Mouse (Mus musculus) MEL (cell line): ENCODE data around the gene Tmem19. TPM values are rescaled to one million over a fixed set of nuclear protein-coding genes. Genes with fewer than 3 reads are reported as not detected.

Experiments used
- DNase-seq: peaks from one replicate; pipeline ENCODE4 v3.0.0; 2011; ENCODE audit warnings: low read depth, low spot score
- H3K27ac ChIP-seq: 2 replicates; pipeline ENCODE4 v1.5.1; 2012; ENCODE audit warnings: low read depth, mild to moderate bottlenecking, control low read depth, low read length, moderate library complexity; ENCODE audit not compliant: control insufficient read depth
- H3K27me3 ChIP-seq, 2 experiments: fragments of 150-350 bp in 1 of 2; sonication (generic) in 1 of 2; 2 replicates each; pipeline ENCODE4 v1.6.1; 2012; ENCODE audit warnings: low read length in 2 of 2, mild to moderate bottlenecking in 2 of 2, improper control_type of control experiment in 1 of 2, moderate library complexity in 1 of 2; ENCODE audit not compliant: insufficient read depth in 2 of 2, control insufficient read depth in 1 of 2
- H3K36me3 ChIP-seq, 2 experiments: 2 replicates each; pipeline ENCODE4 v1.6.1; 2012 to 2014; ENCODE audit warnings: low read length in 2 of 2, improper control_type of control experiment in 1 of 2, inconsistent platforms in 1 of 2, mild to moderate bottlenecking in 1 of 2; ENCODE audit not compliant: insufficient read depth in 2 of 2, control insufficient read depth in 1 of 2
- H3K4me1 ChIP-seq, 2 experiments: fragments of 150-350 bp in 1 of 2; sonication (generic) in 1 of 2; 2 replicates each; pipeline ENCODE4 v1.6.1; 2012; ENCODE audit warnings: low read length in 2 of 2, improper control_type of control experiment in 1 of 2, mild to moderate bottlenecking in 1 of 2; ENCODE audit not compliant: insufficient read depth in 2 of 2, control insufficient read depth in 1 of 2
- H3K4me3 ChIP-seq, 2 experiments: fragments of 150-350 bp in 1 of 2; sonication (generic) in 1 of 2; 2 replicates each; pipeline ENCODE4 v1.5.1; 2012; ENCODE audit warnings: low read depth in 2 of 2, low read length in 2 of 2, mild to moderate bottlenecking in 2 of 2, moderate library complexity in 2 of 2, control low read depth in 1 of 2, improper control_type of control experiment in 1 of 2; ENCODE audit not compliant: control insufficient read depth in 1 of 2, insufficient read depth in 1 of 2
- H3K79me2 ChIP-seq: 2 replicates; pipeline ENCODE4 v1.6.1; 2012; ENCODE audit warnings: mild to moderate bottlenecking, low read length, moderate library complexity; ENCODE audit not compliant: control insufficient read depth, poor library complexity, insufficient read depth
- H3K9ac ChIP-seq: 2 replicates; pipeline ENCODE4 v1.6.1; 2012; ENCODE audit warnings: low read depth, mild to moderate bottlenecking, control low read depth, low read length, moderate library complexity; ENCODE audit not compliant: control insufficient read depth, poor library complexity, severe bottlenecking
- H3K9me3 ChIP-seq: fragments of 150-350 bp; sonication (generic); replicated peaks from 2 replicates; pipeline ENCODE4 v1.6.1; 2012; ENCODE audit warnings: mild to moderate bottlenecking, low read length, improper control_type of control experiment, moderate library complexity; ENCODE audit not compliant: insufficient read depth
- BHLHE40 ChIP-seq: IDR thresholded peaks from 2 replicates; pipeline ENCODE4 v1.6.1; 2012; ENCODE audit warnings: low read depth, mild to moderate bottlenecking, inconsistent platforms, low read length, improper control_type of control experiment, borderline replicate concordance
- CHD1 ChIP-seq: IDR thresholded peaks from 2 replicates; pipeline ENCODE4 v1.6.1; 2012; ENCODE audit warnings: low read depth, mild to moderate bottlenecking, inconsistent platforms, low read length, improper control_type of control experiment
- CHD2 ChIP-seq: IDR thresholded peaks from 2 replicates; pipeline ENCODE4 v1.6.1; 2011; ENCODE audit warnings: low read length, improper control_type of control experiment
- CTCF ChIP-seq, 3 experiments: IDR thresholded peaks in 2 of 3; conservative IDR thresholded peaks in 1 of 3; 2 replicates each; pipeline ENCODE4 v1.5.1; 2011 to 2012; ENCODE audit warnings: low read length in 3 of 3, low read depth in 2 of 3, mild to moderate bottlenecking in 2 of 3, improper control_type of control experiment in 1 of 3, inconsistent platforms in 1 of 3, mixed read lengths in 1 of 3, moderate library complexity in 1 of 3; ENCODE audit not compliant: control insufficient read depth in 1 of 3, insufficient read depth in 1 of 3, poor library complexity in 1 of 3, severe bottlenecking in 1 of 3
- E2F4 ChIP-seq: IDR thresholded peaks from 2 replicates; pipeline ENCODE4 v1.6.1; 2011; ENCODE audit warnings: low read depth, low read length, improper control_type of control experiment, borderline replicate concordance
- ELF1 ChIP-seq: IDR thresholded peaks from 2 replicates; pipeline ENCODE4 v1.6.1; 2014; ENCODE audit warnings: low read depth, mild to moderate bottlenecking, inconsistent platforms, low read length, improper control_type of control experiment, moderate library complexity
- EP300 ChIP-seq, 2 experiments: IDR thresholded peaks; 2 replicates each; pipeline ENCODE4 v1.6.1; 2011; ENCODE audit warnings: improper control_type of control experiment in 2 of 2, low read length in 2 of 2, low read depth in 1 of 2, mild to moderate bottlenecking in 1 of 2
- ETS1 ChIP-seq: IDR thresholded peaks from 2 replicates; pipeline ENCODE4 v1.6.1; 2012; ENCODE audit warnings: low read depth, mild to moderate bottlenecking, inconsistent platforms, low read length, improper control_type of control experiment, moderate library complexity
- GABPA ChIP-seq: IDR thresholded peaks from 2 replicates; pipeline ENCODE4 v1.6.1; 2012; ENCODE audit warnings: low read depth, mild to moderate bottlenecking, inconsistent platforms, low read length, improper control_type of control experiment, moderate library complexity
- GATA1 ChIP-seq: IDR thresholded peaks from 2 replicates; pipeline ENCODE4 v1.6.1; 2011; ENCODE audit warnings: low read depth, low read length, improper control_type of control experiment
- HCFC1 ChIP-seq: IDR thresholded peaks from 2 replicates; pipeline ENCODE4 v1.6.1; 2012; ENCODE audit warnings: low read depth, mild to moderate bottlenecking, inconsistent platforms, low read length, improper control_type of control experiment, moderate library complexity
- JUND ChIP-seq: IDR thresholded peaks from 2 replicates; pipeline ENCODE4 v1.6.1; 2011; ENCODE audit warnings: low read depth, mild to moderate bottlenecking, improper control_type of control experiment, low read length
- KAT2A ChIP-seq: conservative IDR thresholded peaks from 2 replicates; pipeline ENCODE4 v1.6.1; 2012; ENCODE audit warnings: low read depth, low read length, improper control_type of control experiment, inconsistent platforms
- MAFK ChIP-seq: IDR thresholded peaks from 2 replicates; pipeline ENCODE4 v1.6.1; 2011; ENCODE audit warnings: low read depth, mild to moderate bottlenecking, low read length, improper control_type of control experiment, borderline replicate concordance
- MAX ChIP-seq: IDR thresholded peaks from 2 replicates; pipeline ENCODE4 v1.6.1; 2011; ENCODE audit warnings: low read length, improper control_type of control experiment
- MEF2A ChIP-seq: IDR thresholded peaks from 2 replicates; pipeline ENCODE4 v1.6.1; 2014; ENCODE audit warnings: low read depth, mild to moderate bottlenecking, inconsistent platforms, low read length, improper control_type of control experiment; ENCODE audit not compliant: poor library complexity, insufficient replicate concordance, severe bottlenecking; ENCODE audit errors: extremely low read depth
- MXI1 ChIP-seq: IDR thresholded peaks from 2 replicates; pipeline ENCODE4 v1.6.1; 2011; ENCODE audit warnings: mild to moderate bottlenecking, low read depth, low read length, improper control_type of control experiment
- MYB ChIP-seq: IDR thresholded peaks from 2 replicates; pipeline ENCODE4 v1.6.1; 2011; ENCODE audit warnings: mild to moderate bottlenecking, low read depth, low read length, improper control_type of control experiment
- MYC ChIP-seq: IDR thresholded peaks from 2 replicates; pipeline ENCODE4 v1.6.1; 2011; ENCODE audit warnings: low read depth, mild to moderate bottlenecking, low read length, improper control_type of control experiment, moderate library complexity
- NELFE ChIP-seq: IDR thresholded peaks from 2 replicates; pipeline ENCODE4 v1.6.1; 2011; ENCODE audit warnings: low read depth, low read length, improper control_type of control experiment
- NRF1 ChIP-seq: IDR thresholded peaks from 2 replicates; pipeline ENCODE4 v1.6.1; 2014; ENCODE audit warnings: low read depth, mild to moderate bottlenecking, inconsistent platforms, low read length, improper control_type of control experiment, moderate library complexity; ENCODE audit not compliant: poor library complexity, insufficient read depth, severe bottlenecking
- POLR2A ChIP-seq, 2 experiments: IDR thresholded peaks; 2 replicates each; pipeline ENCODE4 v1.6.1; 2011 to 2012; ENCODE audit warnings: low read length in 2 of 2, mild to moderate bottlenecking in 2 of 2, control low read depth in 1 of 2, improper control_type of control experiment in 1 of 2, low read depth in 1 of 2, moderate library complexity in 1 of 2; ENCODE audit not compliant: control insufficient read depth in 1 of 2, insufficient read depth in 1 of 2, poor library complexity in 1 of 2
- POLR2AphosphoS2 ChIP-seq: IDR thresholded peaks from 2 replicates; pipeline ENCODE4 v1.6.1; 2011; ENCODE audit warnings: low read length, improper control_type of control experiment
- RAD21 ChIP-seq: IDR thresholded peaks from 2 replicates; pipeline ENCODE4 v1.6.1; 2011; ENCODE audit warnings: mild to moderate bottlenecking, low read depth, low read length, improper control_type of control experiment
- RCOR1 ChIP-seq: IDR thresholded peaks from 2 replicates; pipeline ENCODE4 v1.6.1; 2012; ENCODE audit warnings: low read depth, mild to moderate bottlenecking, inconsistent platforms, low read length, improper control_type of control experiment
- SIN3A ChIP-seq: IDR thresholded peaks from 2 replicates; pipeline ENCODE4 v1.6.1; 2012; ENCODE audit warnings: low read length, improper control_type of control experiment, inconsistent platforms
- TAL1 ChIP-seq: IDR thresholded peaks from 2 replicates; pipeline ENCODE4 v1.6.1; 2012; ENCODE audit warnings: mild to moderate bottlenecking, inconsistent platforms, low read length, moderate library complexity, mixed read lengths
- TBP ChIP-seq: IDR thresholded peaks from 2 replicates; pipeline ENCODE4 v1.8.0; 2011; ENCODE audit warnings: low read depth, low read length, improper control_type of control experiment
- TCF12 ChIP-seq: IDR thresholded peaks from 2 replicates; pipeline ENCODE4 v1.6.1; 2014; ENCODE audit warnings: low read depth, mild to moderate bottlenecking, inconsistent platforms, low read length, improper control_type of control experiment, moderate library complexity
- UBTF ChIP-seq: IDR thresholded peaks from 2 replicates; pipeline ENCODE4 v1.6.1; 2012; ENCODE audit warnings: low read depth, mild to moderate bottlenecking, inconsistent platforms, low read length, improper control_type of control experiment, moderate library complexity, borderline replicate concordance; ENCODE audit not compliant: insufficient read depth
- USF1 ChIP-seq: IDR thresholded peaks from 2 replicates; pipeline ENCODE4 v1.6.1; 2014; ENCODE audit warnings: low read depth, mild to moderate bottlenecking, inconsistent platforms, low read length, improper control_type of control experiment, moderate library complexity
- USF2 ChIP-seq, 2 experiments: IDR thresholded peaks; 2 replicates each; pipeline ENCODE4 v1.6.1; 2011 to 2012; ENCODE audit warnings: improper control_type of control experiment in 2 of 2, low read length in 2 of 2, borderline replicate concordance in 1 of 2, inconsistent platforms in 1 of 2, low read depth in 1 of 2, mild to moderate bottlenecking in 1 of 2; ENCODE audit not compliant: insufficient read depth in 1 of 2
- ZKSCAN1 ChIP-seq: IDR thresholded peaks from 2 replicates; pipeline ENCODE4 v1.6.1; 2012; ENCODE audit warnings: low read depth, mild to moderate bottlenecking, inconsistent platforms, low read length, improper control_type of control experiment, moderate library complexity
- ZMIZ1 ChIP-seq: IDR thresholded peaks from 2 replicates; pipeline ENCODE4 v1.6.1; 2012; ENCODE audit warnings: low read depth, mild to moderate bottlenecking, inconsistent platforms, low read length, improper control_type of control experiment, moderate library complexity
- ZNF384 ChIP-seq: IDR thresholded peaks from 2 replicates; pipeline ENCODE4 v1.6.1; 2012; ENCODE audit warnings: low read depth, mild to moderate bottlenecking, inconsistent platforms, low read length, improper control_type of control experiment
- polyA plus RNA-seq, 2 experiments: library from polyadenylated mRNA; stranded (reverse) in 1 of 2; unstranded in 1 of 2; fragments of >175 nt in 1 of 2; fragments of >200 nt in 1 of 2; gene quantifications; 2 replicates each; pipeline versions ENCODE4 v1.2.1 to v1.2.4; 2012; ENCODE audit warnings: low replicate concordance in 2 of 2, low read depth in 1 of 2; ENCODE audit not compliant: insufficient read length in 2 of 2, insufficient read depth in 1 of 2, missing spikeins in 1 of 2
- total RNA-seq: library from RNA; depleted of rRNA; stranded (reverse); fragments of 300-350 nt; gene quantifications from 2 replicates; pipeline ENCODE4 v1.2.3, GENCODE M21; 2012; rRNA removed

Tmem19 gene
- total RNA-seq (10.7 and 12.1 TPM in 2 replicates), polyA plus RNA-seq (10 to 100 TPM in 1 of 2 experiments, not detected in 1; 16.6 TPM)

- Histone ChIP-seq H3K9me3 (no peaks in the 10 kb centered on the region), H3K4me3 (peak within 1 kb of the TSS; percentile 90 to 93), H3K27me3 (no peaks in the 10 kb centered on the region), H3K9ac (peak within 1 kb of the TSS; percentile 88), H3K79me2 (no peaks in the 10 kb centered on the region), H3K27ac (peak within 1 kb of the TSS; percentile 98), H3K36me3 (peaks cover 0 to 8% of the 10 kb centered on the region in 2 experiments; a peak in 2 of 4 replicates), H3K4me1 (peaks cover 0 to 10% of the 10 kb centered on the region in 2 experiments; a peak in 1 of 4 replicates)
- DNase-seq = peak; percentile 97
- peak; percentile 93 for TF ChIP-seq MAX
- peak; percentile 83 for TF ChIP-seq ELF1
- no peak for TF ChIP-seq ETS1
- no peak for TF ChIP-seq E2F4
- TF ChIP-seq CHD1 = no peak
- no peak for TF ChIP-seq CHD2
- TF ChIP-seq USF2 (IDR thresholded peaks at IDR 0.05; ENCODE audit: borderline replicate concordance in 1 of 2, insufficient read depth in 1 of 2, low read depth in 1 of 2, low read length in 2 of 2) = peak; percentile 73 to 93
- TF ChIP-seq BHLHE40 = peak; percentile 91
- no peak for TF ChIP-seq EP300 (IDR thresholded peaks at IDR 0.05; ENCODE audit: low read depth in 1 of 2, low read length in 2 of 2)
- peak; percentile 76 for TF ChIP-seq MXI1
- TF ChIP-seq NRF1 = peak; percentile 92
- TF ChIP-seq GABPA = no peak
- TF ChIP-seq MAFK = no peak
- no peak for TF ChIP-seq RAD21
- TF ChIP-seq MEF2A = no peak
- no peak for TF ChIP-seq GATA1
- TF ChIP-seq RCOR1 = no peak
- TF ChIP-seq ZNF384 = no peak
- TF ChIP-seq HCFC1 = peak; percentile 79
- no peak; the same call in 1 of the 2 replicates for TF ChIP-seq KAT2A
- peak; percentile 73 to 98 for TF ChIP-seq POLR2A (IDR thresholded peaks at IDR 0.05; ENCODE audit: control insufficient read depth in 1 of 2, insufficient read depth in 1 of 2, low read depth in 1 of 2, low read length in 2 of 2, poor library complexity in 1 of 2)
- no peak for TF ChIP-seq CTCF (IDR thresholded peaks at IDR 0.05 in 2 of 3, conservative IDR thresholded peaks at IDR 0.05 in 1 of 3; ENCODE audit: control insufficient read depth in 1 of 3, insufficient read depth in 1 of 3, low read depth in 2 of 3, low read length in 3 of 3, poor library complexity in 1 of 3, severe bottlenecking in 1 of 3)
- TF ChIP-seq MYB = no peak
- TF ChIP-seq NELFE = peak; percentile 89
- no peak for TF ChIP-seq UBTF
- TF ChIP-seq TAL1 = no peak
- peak; percentile 92 for TF ChIP-seq ZMIZ1
- TF ChIP-seq TCF12 = peak; percentile 31; the same call in 1 of the 2 replicates
- peak; percentile 89; the same call in 1 of the 2 replicates for TF ChIP-seq TBP
- TF ChIP-seq USF1 = peak; percentile 100
- peak; percentile 90; the same call in 1 of the 2 replicates for TF ChIP-seq SIN3A
- TF ChIP-seq ZKSCAN1 = no peak
- peak; percentile 97 for TF ChIP-seq POLR2AphosphoS2
- TF ChIP-seq JUND = no peak
- no peak for TF ChIP-seq MYC
Measured at GRCm38 (mm10) chr10:115361840-115362622, at the start of gene Tmem19. Gene Tmem19, minus strand, starts transcription at chr10:115362501.
